Mouse (Mus musculus): ENCODE data around the gene Vmn1r218. TPM values are rescaled to one million over a fixed set of nuclear protein-coding genes. Genes with fewer than 3 reads are reported as not detected.
"Not testable (repeated sequence)": the region's sequence is repeated elsewhere in the genome, so short reads cannot be mapped to it uniquely, and the experiment has no call there.

Vmn1r218 gene
- total RNA-seq (2021) = not detected

GRCm38 (mm10) chr13:23133099-23133498 lies at the start of gene Vmn1r218:
Gene Vmn1r218, plus strand, starts transcription at chr13:23133155.
- intact Hi-C loops (cut with DNase I) = no loop called here
- DNase-seq = no peak

GRCm38 (mm10) chr13:23094386-23094785 lies 38.6 kb upstream of the Vmn1r218 start:
- no peak for DNase-seq
- intact Hi-C loops (cut with DNase I) = no loop called here

GRCm38 (mm10) chr13:23118126-23118525 lies 14.8 kb upstream of the Vmn1r218 start, which contains the start of gene Vmn1r217:
Gene Vmn1r217, minus strand, starts transcription at chr13:23118226.
- DNase-seq; intact Hi-C loops (cut with DNase I): not testable (repeated sequence)

- no peak for DNase-seq
- intact Hi-C loops (cut with DNase I) = no loop called here
Observed at GRCm38 (mm10) chr13:23120611-23121010, 12.3 kb upstream of the Vmn1r218 start.

DNA sequence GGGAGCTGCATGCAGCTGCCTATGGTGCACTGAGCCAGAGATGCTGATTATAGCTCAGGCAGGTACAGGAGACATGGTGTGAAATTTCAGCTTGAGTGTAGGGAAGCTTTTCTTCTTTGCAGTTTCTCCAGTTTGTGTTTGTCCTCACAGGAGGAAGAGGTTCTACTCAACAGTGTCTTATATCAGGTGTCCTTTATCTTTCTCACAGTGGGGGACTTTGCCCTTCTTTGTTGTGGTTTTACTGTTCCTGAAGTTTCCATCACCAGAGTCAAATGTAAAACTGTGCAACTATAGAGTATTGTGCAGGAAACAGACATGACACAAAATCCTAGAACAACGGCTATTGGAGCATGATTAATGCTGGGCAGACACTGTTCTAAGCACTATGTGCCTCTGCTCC lies 546 bp downstream of the Vmn1r218 start:
- intact Hi-C loops (cut with DNase I) = no loop called here
- DNase-seq = no peak

GRCm38 (mm10) chr13:23138880-23139279 lies 5.9 kb downstream of the Vmn1r218 start:
- DNase-seq = no peak
- intact Hi-C loops (cut with DNase I) = no loop called here

DNA sequence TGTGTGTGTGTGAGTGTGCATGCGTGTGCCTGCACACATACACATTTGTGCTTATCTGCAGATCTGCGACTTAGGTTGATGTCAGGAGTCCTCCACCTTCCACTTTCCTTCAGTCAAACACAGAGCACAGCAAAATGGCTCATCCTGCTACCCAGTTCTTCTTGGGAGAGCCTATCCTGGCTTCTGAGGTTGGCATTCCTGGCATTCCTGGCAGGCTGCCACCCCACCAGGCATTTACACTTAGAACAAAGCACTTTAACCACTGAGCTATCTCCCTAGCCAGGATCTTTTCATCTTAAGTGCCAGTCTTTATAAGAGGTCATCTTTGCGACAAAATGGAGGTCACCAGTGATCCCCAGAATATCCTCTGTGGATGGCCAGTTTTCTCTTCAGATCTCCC lies 24.9 kb downstream of the Vmn1r218 start:
- no peak for DNase-seq
- intact Hi-C loops (cut with DNase I) = no loop called here

- DNase-seq = no peak
- intact Hi-C loops (cut with DNase I) = no loop called here
Observed at GRCm38 (mm10) chr13:23159012-23159411, 26.1 kb downstream of the Vmn1r218 start, which contains the start of gene Vmn1r219. Gene Vmn1r219, plus strand, starts transcription at chr13:23159312.

GRCm38 (mm10) chr13:23166471-23166870 lies 33.5 kb downstream of the Vmn1r218 start:
- DNase-seq; intact Hi-C loops (cut with DNase I): not testable (repeated sequence)

- intact Hi-C loops (cut with DNase I) = no loop called here
Observed at GRCm38 (mm10) chr13:23187875-23188274, 54.9 kb downstream of the Vmn1r218 start, which contains the start of gene Vmn1r220. Gene Vmn1r220, minus strand, starts transcription at chr13:23187975.

More at GRCm38 (mm10) chr13:23187875-23188274, 54.9 kb downstream of the Vmn1r218 start, which contains the start of gene Vmn1r220:
- DNase-seq = no peak

Other genes starting within 250 kb of the Vmn1r218 start
- not detected for gene Vmn1r212, start 248.9 kb upstream of the Vmn1r218 start, total RNA-seq (2021)
- gene Vmn1r213, start 125.5 kb upstream of the Vmn1r218 start, total RNA-seq (2021) = not detected
- not detected for gene Vmn1r214, start 102.7 kb upstream of the Vmn1r218 start, total RNA-seq (2021)
- not detected for gene Vmn1r215, start 65.1 kb upstream of the Vmn1r218 start, total RNA-seq (2021)
- gene Vmn1r217, start 14.9 kb upstream of the Vmn1r218 start, total RNA-seq (2021) = not detected
- gene Vmn1r219, start 26.2 kb downstream of the Vmn1r218 start, total RNA-seq (2021) = not detected
- gene Vmn1r220, start 54.8 kb downstream of the Vmn1r218 start, total RNA-seq (2021) = not detected
- gene Vmn1r221, start 81.0 kb downstream of the Vmn1r218 start, total RNA-seq (2021) = not detected
- gene Vmn1r222, start 102.8 kb downstream of the Vmn1r218 start, total RNA-seq (2021) = not detected
- not detected for gene Vmn1r223, start 114.0 kb downstream of the Vmn1r218 start, total RNA-seq (2021)
- 10 to 100 TPM; 13.6 to 16.5 TPM for gene Zfp322a, start 236.1 kb downstream of the Vmn1r218 start, total RNA-seq (2021)

All from heart, postnatal 36 days (tissue).